Mouse (Mus musculus) embryonic facial prominence, embryonic 15.5 days (tissue): ENCODE results near the gene Pecam1. TPM values are rescaled to one million over a fixed set of nuclear protein-coding genes. Genes with fewer than 3 reads are reported as not detected.
"Not testable (repeated sequence)": the region's sequence is repeated elsewhere in the genome, so short reads cannot be mapped to it uniquely, and the experiment has no call there.

Experiments
- ATAC-seq: fragments of 200-750 bp; cut with Nextera tagmentation; 2 replicates; pipeline ENCODE4 v1.8.0; 2017; ENCODE audit warnings: low read depth, moderate TSS enrichment; ENCODE audit not compliant: insufficient number of reproducible peaks, low FRiP score, low TSS enrichment
- H3K27ac ChIP-seq: fragments of 300-500 bp; sonication (generic); replicated peaks from 2 replicates; pipeline ENCODE4 v1.5.1; 2015; ENCODE audit warnings: mild to moderate bottlenecking, inconsistent platforms
- H3K27me3 ChIP-seq: fragments of 300-500 bp; sonication (generic); 2 replicates; pipeline ENCODE4 v1.6.1; 2015; ENCODE audit warnings: inconsistent platforms
- H3K36me3 ChIP-seq: fragments of 300-500 bp; sonication (generic); 2 replicates; pipeline ENCODE4 v1.6.1; 2015; ENCODE audit warnings: mild to moderate bottlenecking, inconsistent platforms
- H3K4me1 ChIP-seq: fragments of 300-500 bp; sonication (generic); 2 replicates; pipeline ENCODE4 v1.6.1; 2015; ENCODE audit warnings: inconsistent platforms
- H3K4me2 ChIP-seq: fragments of 300-500 bp; sonication (generic); replicated peaks from 2 replicates; pipeline ENCODE4 v1.6.1; 2015; ENCODE audit warnings: mild to moderate bottlenecking, inconsistent platforms
- H3K4me3 ChIP-seq: fragments of 300-500 bp; sonication (generic); replicated peaks from 2 replicates; pipeline ENCODE4 v1.5.1; 2015; ENCODE audit warnings: mild to moderate bottlenecking, inconsistent platforms
- H3K9ac ChIP-seq: fragments of 300-500 bp; sonication (generic); 2 replicates; pipeline ENCODE4 v1.6.1; 2015; ENCODE audit warnings: inconsistent platforms
- H3K9me3 ChIP-seq: fragments of 300-500 bp; sonication (generic); replicated peaks from 2 replicates; pipeline ENCODE4 v1.6.1; 2016; ENCODE audit warnings: inconsistent platforms
- WGBS: fragments of 180-500 bp; shearing (Covaris S2); methylation state at CpG from one replicate; pipeline ENCODE4 v1.1.7; 2015; 5-methylcytosine and 5-hydroxymethylcytosine counted together
- polyA plus RNA-seq: library from polyadenylated mRNA; unstranded; fragments of >200 nt; fragmentation: Nextera tagmentation; extraction: Ambion mirVana; gene quantifications from 2 replicates; pipeline ENCODE4 v1.2.1, GENCODE M21; 2015

Gene Pecam1
- polyA plus RNA-seq, 1 experiment from 2014 or later = 43.7 TPM

DNA sequence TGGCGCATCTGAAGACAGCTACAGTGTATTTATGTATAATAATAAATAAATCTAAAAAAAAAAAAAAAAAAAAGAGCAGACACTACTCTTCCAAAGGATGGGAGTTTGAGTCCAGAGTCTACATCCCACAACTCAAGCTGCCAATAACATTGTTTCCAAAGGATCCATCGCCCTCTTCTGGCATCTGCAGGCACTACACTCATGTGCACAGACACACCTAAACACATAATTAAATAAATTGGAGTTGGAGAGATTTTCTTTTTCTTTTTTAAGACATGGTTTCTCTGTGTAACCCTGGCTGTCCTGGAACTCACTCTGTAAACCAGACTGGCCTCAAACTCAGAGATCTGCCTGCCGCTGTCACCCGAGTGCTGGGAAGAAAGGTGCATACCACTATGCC is 17.1 kb upstream of the Pecam1 start:
- H3K9me3 ChIP-seq = 0 out of 2 replicates have a peak, but pooled peaks cover 4% of the 10 kb centered on the region
- WGBS = 91% methylated on average over 4 of the region's 4 CpGs
- no peaks in the 10 kb centered on the region for H3K27me3 ChIP-seq
- no peak overlapping the region for H3K27ac ChIP-seq
- peaks cover 8% of the 10 kb centered on the region for H3K4me1 ChIP-seq
- H3K4me3 ChIP-seq = no peak overlapping the region
- peaks cover 62% of the 10 kb centered on the region for H3K36me3 ChIP-seq
- H3K9ac ChIP-seq = no peak overlapping the region
- no peak overlapping the region for H3K4me2 ChIP-seq
- no peak for ATAC-seq

- H3K4me3 ChIP-seq = no peak overlapping the region
- H3K27me3 ChIP-seq = no peaks in the 10 kb centered on the region
- H3K9ac ChIP-seq = no peak overlapping the region
- peaks cover 17% of the 10 kb centered on the region for H3K4me1 ChIP-seq
- no peak overlapping the region for H3K27ac ChIP-seq
- 0 out of 2 replicates have a peak, but pooled peaks cover 4% of the 10 kb centered on the region for H3K9me3 ChIP-seq
- H3K4me2 ChIP-seq = no peak overlapping the region
- WGBS = 91% methylated on average over 4 of the region's 4 CpGs
- peaks cover 56% of the 10 kb centered on the region for H3K36me3 ChIP-seq
- ATAC-seq = no peak
These were observed 16.3 kb upstream of the Pecam1 start for GRCm38 (mm10) chr11:106766611-106767162.

- H3K36me3 ChIP-seq = peaks cover 24% of the 10 kb centered on the region
- 61% methylated on average over 9 of the region's 9 CpGs for WGBS
- no peak for ATAC-seq
These were observed 12.4 kb upstream of the Pecam1 start for GRCm38 (mm10) chr11:106762800-106763185.

GRCm38 (mm10) chr11:106762139-106762799 is 11.8 kb upstream of the Pecam1 start:
- H3K9me3 ChIP-seq = no peaks in the 10 kb centered on the region
- H3K4me1 ChIP-seq = peaks cover 17% of the 10 kb centered on the region
- WGBS = 16% methylated on average over 5 of the region's 5 CpGs
- H3K27ac ChIP-seq = peak overlapping the region; percentile 63
- peak; percentile 61 for ATAC-seq
- peaks cover 19% of the 10 kb centered on the region for H3K36me3 ChIP-seq
- no peaks in the 10 kb centered on the region for H3K27me3 ChIP-seq
- no peak overlapping the region for H3K4me2 ChIP-seq
- no peak overlapping the region for H3K4me3 ChIP-seq
- H3K9ac ChIP-seq = no peak overlapping the region

More at GRCm38 (mm10) chr11:106762800-106763185, 12.4 kb upstream of the Pecam1 start:
- Histone ChIP-seq H3K27me3 (no peaks in the 10 kb centered on the region), H3K4me1 (peaks cover 17% of the 10 kb centered on the region), H3K27ac (peak overlapping the region; percentile 63), H3K4me2 (no peak overlapping the region), H3K4me3 (no peak overlapping the region), H3K9ac (no peak overlapping the region), H3K9me3 (0 out of 2 replicates have a peak, but pooled peaks cover 2% of the 10 kb centered on the region)

DNA sequence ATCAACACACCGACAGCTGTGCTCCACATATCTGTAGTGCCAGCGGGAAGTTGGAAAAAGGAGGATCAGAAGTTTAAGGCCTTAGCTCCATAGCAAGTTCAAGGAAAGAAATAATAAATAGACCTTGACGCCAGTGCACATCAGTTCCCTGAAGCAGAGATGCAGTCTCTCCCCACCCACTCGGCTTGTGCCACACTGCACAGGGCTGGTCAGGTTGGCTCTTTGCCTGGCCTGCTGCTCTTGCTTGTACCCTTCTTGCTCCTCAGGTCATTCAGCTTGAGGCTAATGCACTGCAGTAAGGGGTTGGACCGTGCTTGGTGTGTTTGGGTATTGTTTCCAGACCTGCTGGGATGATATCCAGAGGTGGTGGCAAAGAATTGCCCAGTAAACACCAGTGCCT is 10.1 kb upstream of the Pecam1 start:
- Histone ChIP-seq H3K9me3 (no peaks in the 10 kb centered on the region), H3K9ac (no peak overlapping the region), H3K4me2 (no peak overlapping the region), H3K36me3 (0 out of 2 replicates have a peak, but pooled peaks cover 3% of the 10 kb centered on the region), H3K27me3 (no peaks in the 10 kb centered on the region), H3K4me1 (peaks cover 17% of the 10 kb centered on the region), H3K27ac (no peak overlapping the region), H3K4me3 (no peak overlapping the region)
- ATAC-seq = no peak
- 91% methylated on average over 5 of the region's 5 CpGs for WGBS

- no peak for ATAC-seq
- H3K27me3 ChIP-seq = no peaks in the 10 kb centered on the region
- H3K9ac ChIP-seq = no peak overlapping the region
- H3K4me3 ChIP-seq = no peak overlapping the region
- no peak overlapping the region for H3K27ac ChIP-seq
- H3K9me3 ChIP-seq = no peaks in the 10 kb centered on the region
- 87% methylated on average over 3 of the region's 3 CpGs for WGBS
- no peaks in the 10 kb centered on the region for H3K36me3 ChIP-seq
- peaks cover 17% of the 10 kb centered on the region for H3K4me1 ChIP-seq
- H3K4me2 ChIP-seq = no peak overlapping the region
These were observed 8.6 kb upstream of the Pecam1 start for GRCm38 (mm10) chr11:106759028-106759427.

- no peak overlapping the region for H3K4me3 ChIP-seq
- H3K36me3 ChIP-seq = no peaks in the 10 kb centered on the region
- no peaks in the 10 kb centered on the region for H3K4me1 ChIP-seq
- no peaks in the 10 kb centered on the region for H3K9me3 ChIP-seq
- no peak overlapping the region for H3K4me2 ChIP-seq
- no peaks in the 10 kb centered on the region for H3K27me3 ChIP-seq
- no peak for ATAC-seq
- no peak overlapping the region for H3K27ac ChIP-seq
- WGBS = 46% methylated on average over 5 of the region's 5 CpGs
- no peak overlapping the region for H3K9ac ChIP-seq
These were observed 5.2 kb upstream of the Pecam1 start for GRCm38 (mm10) chr11:106755583-106755982.

- Histone ChIP-seq H3K27me3 (no peaks in the 10 kb centered on the region), H3K4me2 (no peak overlapping the region), H3K36me3 (no peaks in the 10 kb centered on the region), H3K4me3 (no peak overlapping the region), H3K27ac (no peak overlapping the region), H3K4me1 (no peaks in the 10 kb centered on the region), H3K9ac (no peak overlapping the region), H3K9me3 (no peaks in the 10 kb centered on the region)
- WGBS = 86% methylated on average over 6 of the region's 6 CpGs
- ATAC-seq = no peak
These were observed 2.9 kb upstream of the Pecam1 start for GRCm38 (mm10) chr11:106753314-106753713.

GRCm38 (mm10) chr11:106752103-106752502 is 1.7 kb upstream of the Pecam1 start:
- WGBS = 72% methylated on average over 7 of the region's 7 CpGs

DNA sequence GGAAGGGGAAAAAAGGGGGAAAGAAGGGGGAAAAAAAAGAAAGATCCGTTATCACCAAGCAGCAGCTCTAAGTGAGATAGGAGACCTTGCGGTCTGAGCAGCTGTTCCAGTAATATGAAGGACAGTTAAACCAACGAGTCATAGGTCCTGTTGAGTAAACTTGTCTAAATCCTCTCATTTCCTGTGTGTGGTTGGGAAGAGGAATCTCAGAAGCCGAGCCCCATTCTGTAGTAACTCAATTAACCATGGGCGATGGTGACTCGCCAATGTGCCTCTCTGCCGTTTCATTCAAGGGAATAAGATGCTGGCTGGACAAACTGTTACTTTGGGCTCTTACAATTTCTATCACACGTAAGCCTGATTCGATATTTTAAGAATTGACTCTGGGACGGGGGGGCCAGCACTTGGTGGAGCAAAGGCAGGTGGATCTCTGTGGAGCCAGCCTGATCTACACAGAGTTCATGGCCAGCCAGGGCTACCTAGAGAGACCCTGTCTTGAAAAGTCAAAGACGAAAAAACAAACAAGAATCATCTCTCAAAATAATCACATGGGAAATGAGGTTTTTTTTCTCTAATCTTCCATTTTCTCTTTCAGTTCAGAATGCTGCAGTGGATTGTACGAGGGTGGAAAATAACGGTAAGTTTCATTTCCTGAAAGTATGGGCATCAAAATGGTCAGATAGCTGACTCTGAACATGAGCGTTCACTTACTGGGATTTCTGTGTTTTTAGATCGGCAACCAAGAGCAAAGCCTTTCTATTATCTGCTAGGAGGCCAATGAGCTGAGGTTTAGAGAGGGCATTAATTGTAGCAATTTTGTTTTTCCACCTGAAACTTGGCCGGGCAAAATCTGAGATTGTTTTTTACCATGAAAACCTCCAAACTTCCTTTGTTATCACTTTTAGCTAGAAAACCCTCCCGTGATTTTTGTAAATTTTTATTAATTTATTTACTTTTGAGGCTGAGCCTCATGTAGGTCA is 901 bp upstream of the Pecam1 start, which contains the start of gene Milr1:
Gene Milr1, plus strand, starts transcription at position 188 of the 980 bp plus-strand sequence.
- Histone ChIP-seq H3K27me3 (no peaks in the 10 kb centered on the region), H3K27ac (no peak within 1 kb of the TSS), H3K4me2 (no peak within 1 kb of the TSS), H3K36me3 (no peaks in the 10 kb centered on the region), H3K9me3 (no peaks in the 10 kb centered on the region), H3K9ac (no peak within 1 kb of the TSS), H3K4me1 (no peaks in the 10 kb centered on the region), H3K4me3 (no peak within 1 kb of the TSS)
- no peak for ATAC-seq
- whole genome bisulfite sequencing = 80% methylated on average over 17 of the region's 17 CpGs

More at GRCm38 (mm10) chr11:106752103-106752502, 1.7 kb upstream of the Pecam1 start:
- no peak overlapping the region for H3K27ac ChIP-seq
- H3K27me3 ChIP-seq = no peaks in the 10 kb centered on the region
- no peak overlapping the region for H3K4me2 ChIP-seq
- no peaks in the 10 kb centered on the region for H3K9me3 ChIP-seq
- no peaks in the 10 kb centered on the region for H3K4me1 ChIP-seq
- no peak overlapping the region for H3K4me3 ChIP-seq
- H3K9ac ChIP-seq = no peak overlapping the region
- no peak for ATAC-seq
- H3K36me3 ChIP-seq = no peaks in the 10 kb centered on the region

DNA sequence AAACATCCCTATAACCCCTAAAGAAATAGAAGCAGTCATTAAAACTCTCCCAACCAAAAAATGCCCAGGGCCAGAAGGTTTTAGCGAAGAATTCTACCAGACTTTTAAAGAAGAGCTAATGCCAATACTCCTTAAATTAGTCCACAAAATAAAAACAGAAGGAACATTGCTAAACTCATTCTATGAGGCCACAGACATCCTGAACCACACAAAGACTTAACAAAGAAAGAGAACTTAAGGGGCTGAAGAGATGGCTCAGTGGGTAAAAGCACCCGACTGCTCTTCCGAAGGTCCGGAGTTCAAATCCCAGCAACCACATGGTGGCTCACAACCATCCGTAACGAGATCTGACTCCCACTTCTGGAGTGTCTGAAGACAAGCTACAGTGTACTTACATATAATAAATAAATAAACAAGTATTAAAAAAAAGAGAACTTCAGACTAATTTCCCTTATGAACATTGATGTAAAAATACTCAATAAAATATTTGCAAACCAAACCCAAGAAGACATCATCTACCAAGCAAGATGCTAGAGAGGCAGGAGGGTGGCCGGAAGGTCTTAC is 789 bp downstream of the Pecam1 start:
- not testable (repeated sequence) for H3K9ac ChIP-seq

More for the DNA sequence above, 789 bp downstream of the Pecam1 start:
- H3K36me3 ChIP-seq, H3K4me3 ChIP-seq, H3K4me2 ChIP-seq, H3K27ac ChIP-seq, H3K27me3 ChIP-seq, H3K4me1 ChIP-seq, H3K9me3 ChIP-seq, ATAC-seq: not testable (repeated sequence)
- 94% methylated on average over 7 of the region's 7 CpGs for WGBS
